Comparison of ENCODE assay signal across 8 mouse cellular contexts in the genomic region with DNA sequence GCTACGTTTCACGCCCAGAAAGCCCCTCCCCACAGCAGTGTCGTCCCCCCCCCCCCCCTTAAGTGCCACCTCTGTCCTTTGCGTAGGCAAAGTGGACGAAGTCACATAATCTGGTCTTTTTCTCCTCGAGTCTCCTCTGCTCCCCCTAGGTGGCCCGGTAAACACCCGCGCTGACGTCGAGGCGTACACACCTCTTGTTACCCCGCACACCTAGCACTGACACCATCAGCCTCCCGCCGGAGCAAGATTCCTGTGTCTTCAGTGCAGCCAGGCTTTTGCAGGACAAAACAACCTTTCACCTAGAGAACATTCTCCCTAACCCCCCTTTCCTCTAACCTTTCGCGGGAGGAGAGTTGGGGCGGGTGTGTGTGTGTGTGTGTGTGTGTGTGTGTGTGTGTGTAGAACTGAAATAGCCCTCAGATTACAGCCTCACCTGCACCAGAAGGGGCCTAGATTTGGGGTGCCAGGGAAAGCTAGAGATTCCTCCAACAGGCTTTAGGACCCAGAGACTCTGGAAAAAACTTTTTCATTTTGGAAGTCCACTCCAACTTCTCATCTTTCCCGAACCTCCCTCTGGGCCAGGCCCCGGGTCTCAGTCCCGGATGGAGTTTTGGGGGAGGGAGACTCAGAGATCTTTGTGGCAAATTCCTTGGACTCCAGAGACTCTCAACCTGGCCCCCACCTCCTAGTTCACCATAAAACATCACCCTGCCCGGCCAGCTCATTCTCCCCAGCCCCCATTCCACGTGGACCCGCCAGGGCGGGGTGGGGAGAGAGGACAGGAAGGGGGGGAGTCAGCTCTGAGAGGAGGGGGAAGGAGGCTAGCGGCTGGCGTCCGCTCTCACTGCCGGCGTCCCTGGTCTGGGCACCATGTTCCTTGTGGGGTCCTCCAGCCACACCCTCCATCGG. TPM values are rescaled to one million over a fixed set of nuclear protein-coding genes. Genes with fewer than 3 reads are reported as not detected.
DNase-seq lines count a peak whose midpoint lies in the region; ATAC-seq and TF ChIP-seq lines count a peak whose summit lies in the region.

Gene Fkbp10, plus strand, starts transcription at position 784 of the 909 bp plus-strand sequence.

- no peaks in the 10 kb centered on the region for H3K4me1 ChIP-seq in cortical plate, adult 2 months (ENCODE audit: control insufficient read depth, insufficient read depth, low read length)
- H3K4me1 ChIP-seq in intestine, embryonic 16.5 days (ENCODE audit: control insufficient read depth, insufficient read depth, low read length), result peaks cover 35% of the 10 kb centered on the region
- peaks cover 20% of the 10 kb centered on the region for H3K4me1 ChIP-seq in lung, postnatal 0 days (ENCODE audit: insufficient read depth, low read depth, low read length)

- TF ChIP-seq CTCF in cortical plate, adult 2 months (IDR thresholded peaks at IDR 0.05; ENCODE audit: extremely low read depth, insufficient read depth, low read length), result no peak
- TF ChIP-seq CTCF in lung, postnatal 0 days (IDR thresholded peaks at IDR 0.05), result 0 out of 2 replicates have a peak, but pooled peaks have one; percentile 2

- WGBS in intestine, embryonic 16.5 days, result under 1% methylated on average over 31 of the region's 31 CpGs
- under 1% methylated on average over 26 of the region's 31 CpGs for WGBS in lung, postnatal 0 days

- peak within 1 kb of the TSS; percentile 90 for H3K9ac ChIP-seq in intestine, embryonic 16.5 days (ENCODE audit: low read depth, low read length)
- peak within 1 kb of the TSS; percentile 39 for H3K9ac ChIP-seq in lung, postnatal 0 days (replicated peaks; ENCODE audit: low read depth)

- DNase-seq in left cerebral cortex, postnatal 14 days (ENCODE audit: low spot score in 2 of 2), result no peak
- DNase-seq in left cerebral cortex, adult 18-20 months (ENCODE audit: low spot score in 2 of 2), result no peak
- no peak for DNase-seq in gonadal fat pad, adult 2 months (ENCODE audit: low read depth)
- peak; percentile 86 for DNase-seq in lung, postnatal 0 days (ENCODE audit: low spot score)
- peak; percentile 23 for DNase-seq in splenic B cell, adult 2 months (ENCODE audit: low read depth, low spot score)
- no peak for DNase-seq in frontal cortex, postnatal 36 days (ENCODE audit: low spot score in 2 of 2)

- TF ChIP-seq POLR2A in cortical plate, adult 2 months (IDR thresholded peaks at IDR 0.05; ENCODE audit: extremely low read depth, insufficient read depth, low read length), result no peak

- ATAC-seq in intestine, embryonic 16.5 days, result peak; percentile 33
- peak; percentile 28 for ATAC-seq in lung, postnatal 0 days

- no peak for TF ChIP-seq EP300 in lung, postnatal 0 days (IDR thresholded peaks at IDR 0.05)

- H3K9me3 ChIP-seq in intestine, embryonic 16.5 days (ENCODE audit: control insufficient read depth, low read length), result no peaks in the 10 kb centered on the region
- no peaks in the 10 kb centered on the region for H3K9me3 ChIP-seq in lung, postnatal 0 days (ENCODE audit: low read length)

- peak within 1 kb of the TSS; percentile 70 for H3K4me3 ChIP-seq in cortical plate, adult 2 months (ENCODE audit: insufficient read depth, low read length)
- H3K4me3 ChIP-seq in intestine, embryonic 16.5 days (ENCODE audit: low read length), result peak within 1 kb of the TSS; percentile 72
- H3K4me3 ChIP-seq in lung, postnatal 0 days (ENCODE audit: low read depth, low read length), result peak within 1 kb of the TSS; percentile 52

- H3K27me3 ChIP-seq in intestine, embryonic 16.5 days (replicated peaks; ENCODE audit: control insufficient read depth, insufficient read depth, low read length), result no peaks in the 10 kb centered on the region
- no peaks in the 10 kb centered on the region for H3K27me3 ChIP-seq in lung, postnatal 0 days (replicated peaks; ENCODE audit: insufficient read depth, low read length)
- peaks cover 4% of the 10 kb centered on the region for H3K27me3 ChIP-seq in splenic B cell, adult 2 months (ENCODE audit: control insufficient read depth, insufficient read depth, low read length, poor library complexity, severe bottlenecking)

- H3K36me3 ChIP-seq in intestine, embryonic 16.5 days (ENCODE audit: control insufficient read depth, insufficient read depth, low read length), result no peaks in the 10 kb centered on the region
- no peaks in the 10 kb centered on the region for H3K36me3 ChIP-seq in lung, postnatal 0 days (ENCODE audit: insufficient read depth, low read length)
- no peaks in the 10 kb centered on the region for H3K36me3 ChIP-seq in splenic B cell, adult 2 months (ENCODE audit: control insufficient read depth, insufficient read depth, low read length, poor library complexity, severe bottlenecking)

- H3K4me2 ChIP-seq in intestine, embryonic 16.5 days (ENCODE audit: low read depth, low read length), result peak within 1 kb of the TSS; percentile 85
- H3K4me2 ChIP-seq in lung, postnatal 0 days (replicated peaks; ENCODE audit: low read depth, low read length), result peak within 1 kb of the TSS; percentile 61

- H3K27ac ChIP-seq in cortical plate, adult 2 months (ENCODE audit: insufficient read depth, low read length), result 0 out of 2 replicates have a peak within 1 kb of the TSS, but pooled peaks have one; percentile 54
- peak within 1 kb of the TSS; percentile 93 for H3K27ac ChIP-seq in intestine, embryonic 16.5 days (ENCODE audit: low read length)
- H3K27ac ChIP-seq in lung, postnatal 0 days (ENCODE audit: low read length), result peak within 1 kb of the TSS; percentile 94

- intact Hi-C loops in left cerebral cortex, postnatal 14 days (cut with DNase I), result no loop called here

RNA-seq across cellular contexts. Expression of gene Fkbp10, which starts in this region (rescaled TPM):
- 10 to 100 TPM; 10.0 to 12.2 TPM for total RNA-seq in left cerebral cortex, postnatal 14 days (2021)
- total RNA-seq in left cerebral cortex, adult 18-20 months (2021), result 1 to 10 TPM; 4.3 to 6.6 TPM
- 8.0 and 9.6 TPM in 2 replicates for polyA plus RNA-seq in cortical plate, adult 2 months (2012; rRNA removed)
- polyA plus RNA-seq in gonadal fat pad, adult 2 months (2012; rRNA removed), result 33.1 and 34.4 TPM in 2 replicates
- polyA plus RNA-seq in intestine, embryonic 16.5 days (2015; fragmentation: Nextera tagmentation; extraction: Ambion mirVana), result 72.7 and 78.1 TPM in 2 replicates
- 75.6 and 86.5 TPM in 2 replicates for polyA plus RNA-seq in lung, postnatal 0 days (2015; fragmentation: Nextera tagmentation; extraction: Ambion mirVana)

Comparison
In these comparisons a context has a peak if more than half of its experiments do, and no peak if none do; other contexts are left out.
1. DNase-seq: peak in lung, postnatal 0 days (single experiment) and splenic B cell, adult 2 months (single experiment); none in left cerebral cortex, postnatal 14 days (0 of 2), left cerebral cortex, adult 18-20 months (0 of 2), gonadal fat pad, adult 2 months (single experiment) and frontal cortex, postnatal 36 days (0 of 2).
2. Peak in every context shown above with its lines, with median percentiles within 50 percentile points of each other: H3K27ac ChIP-seq and H3K4me3 ChIP-seq.